Mouse (Mus musculus) liver, embryonic 14.5 days (tissue): ENCODE results near the gene Zfp605. TPM values are rescaled to one million over a fixed set of nuclear protein-coding genes. Genes with fewer than 3 reads are reported as not detected.
"Not testable (repeated sequence)": the region's sequence is repeated elsewhere in the genome, so short reads cannot be mapped to it uniquely, and the experiment has no call there.

Experiments
- ATAC-seq: fragments of 200-750 bp; cut with Nextera tagmentation; 2 replicates; pipeline ENCODE4 v1.8.0; 2017; ENCODE audit warnings: moderate number of reproducible peaks, mild to moderate bottlenecking, moderate library complexity; ENCODE audit not compliant: insufficient read depth
- DNase-seq, 3 experiments: peaks; one replicate each; pipeline ENCODE4 v3.0.0-alpha.2; 2012 to 2013; ENCODE audit warnings: low read depth in 3 of 3, low spot score in 3 of 3
- H3K27ac ChIP-seq: fragments of 300-500 bp; sonication (generic); 2 replicates; pipeline ENCODE4 v1.5.1; 2014; ENCODE audit warnings: moderate library complexity, mild to moderate bottlenecking, control low read depth, inconsistent platforms
- H3K27me3 ChIP-seq: fragments of 300-500 bp; sonication (generic); 2 replicates; pipeline ENCODE4 v1.6.1; 2014; ENCODE audit warnings: mild to moderate bottlenecking, low read length, moderate library complexity; ENCODE audit not compliant: control insufficient read depth, insufficient read depth
- H3K36me3 ChIP-seq: fragments of 300-500 bp; sonication (generic); replicated peaks from 2 replicates; pipeline ENCODE4 v1.6.1; 2014; ENCODE audit warnings: low read depth; ENCODE audit not compliant: control insufficient read depth, insufficient read depth
- H3K4me1 ChIP-seq, 2 experiments: fragments of 200-500 bp in 1 of 2; fragments of 300-500 bp in 1 of 2; sonication (generic) in 1 of 2; replicated peaks; 2 replicates each; pipeline ENCODE4 v1.6.1; 2012 to 2014; ENCODE audit warnings: antibody characterized with exemption in 1 of 2, inconsistent platforms in 1 of 2, low read length in 1 of 2; ENCODE audit not compliant: control insufficient read depth in 2 of 2, insufficient read depth in 2 of 2
- H3K4me2 ChIP-seq: fragments of 300-500 bp; sonication (generic); 2 replicates; pipeline ENCODE4 v1.6.1; 2014; ENCODE audit warnings: low read depth, mild to moderate bottlenecking, control low read depth, moderate library complexity
- H3K4me3 ChIP-seq, 2 experiments: fragments of 200-500 bp in 1 of 2; fragments of 300-500 bp in 1 of 2; sonication (generic) in 1 of 2; 2 replicates each; pipeline ENCODE4 v1.5.1; 2012 to 2014; ENCODE audit warnings: low read depth in 2 of 2, low read length in 2 of 2, mild to moderate bottlenecking in 2 of 2, control low read depth in 1 of 2, inconsistent platforms in 1 of 2, moderate library complexity in 1 of 2; ENCODE audit not compliant: insufficient read depth in 1 of 2
- H3K9ac ChIP-seq: fragments of 300-500 bp; sonication (generic); replicated peaks from 2 replicates; pipeline ENCODE4 v1.6.1; 2014; ENCODE audit warnings: mild to moderate bottlenecking, control low read depth, moderate library complexity
- H3K9me3 ChIP-seq: fragments of 300-500 bp; sonication (generic); 2 replicates; pipeline ENCODE4 v1.6.1; 2016; ENCODE audit warnings: low read length, mixed read lengths; ENCODE audit not compliant: control insufficient read depth
- CTCF ChIP-seq: IDR thresholded peaks from 2 replicates; pipeline ENCODE4 v1.5.1; 2016; ENCODE audit warnings: antibody characterized with exemption, low read depth, control low read depth
- EP300 ChIP-seq: IDR thresholded peaks from 2 replicates; pipeline ENCODE4 v1.6.1; 2016; ENCODE audit warnings: antibody characterized with exemption, low read depth
- WGBS: fragments of 180-500 bp; shearing (Covaris S2); extraction: QIAGEN DNeasy Blood & Tissue Kit; methylation state at CpG from one replicate; pipeline ENCODE4 v1.1.7; 2014; ENCODE audit not compliant: insufficient replicate concordance; 5-methylcytosine and 5-hydroxymethylcytosine counted together
- polyA plus RNA-seq, 2 experiments: library from polyadenylated mRNA; depleted of rRNA in 1 of 2; stranded (reverse) in 1 of 2; unstranded in 1 of 2; fragments of >200 nt; fragmentation: Nextera tagmentation in 1 of 2; extraction: Ambion mirVana in 1 of 2; gene quantifications; 2 replicates each; pipeline versions ENCODE4 v1.2.1 to v1.2.3; 2012 to 2014

Zfp605 gene
- polyA plus RNA-seq (2012; rRNA removed) (0.47 and 0.66 TPM in 2 replicates), polyA plus RNA-seq (2014; fragmentation: Nextera tagmentation; extraction: Ambion mirVana) (0.62 and 0.86 TPM in 2 replicates)

DNA sequence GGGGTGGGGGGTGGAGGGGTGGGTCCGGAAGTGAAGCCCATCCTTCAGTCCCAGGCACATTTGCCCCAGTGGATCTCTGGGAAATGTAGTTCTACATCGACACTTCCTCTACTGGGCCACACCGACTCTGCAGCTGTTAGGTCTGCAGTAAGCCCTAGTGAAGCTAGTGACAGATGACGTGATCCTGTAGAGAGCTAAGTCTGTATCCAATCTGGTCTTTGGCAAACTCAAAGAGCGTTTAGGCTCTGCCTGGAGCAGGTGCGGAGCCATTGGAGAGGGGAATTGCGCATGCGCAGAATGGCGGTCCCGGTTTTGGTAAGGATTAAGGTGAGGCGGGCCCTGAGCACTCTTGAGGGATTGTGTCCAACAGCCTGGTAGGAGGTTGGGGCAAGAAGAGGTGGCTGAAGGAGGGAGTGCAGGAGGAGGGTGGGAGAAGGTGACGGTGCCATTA is at the start of gene Zfp605:
Zfp605 (plus strand) TSS at position 102 of the 451 bp plus-strand sequence.
- peak; percentile 31 for ATAC-seq
- no peak for TF ChIP-seq CTCF
- Histone ChIP-seq H3K4me3 (peak within 1 kb of the TSS; percentile 70 to 94), H3K27me3 (no peaks in the 10 kb centered on the region), H3K9ac (peak within 1 kb of the TSS; percentile 73), H3K9me3 (no peaks in the 10 kb centered on the region), H3K36me3 (peaks cover 6% of the 10 kb centered on the region; the same call in 1 of the 2 replicates), H3K4me1 (peaks cover 4 to 11% of the 10 kb centered on the region in 2 experiments; a peak in 2 of 4 replicates), H3K27ac (peak within 1 kb of the TSS; percentile 70), H3K4me2 (peak within 1 kb of the TSS; percentile 74)
- 0% methylated on average over 12 of the region's 12 CpGs for WGBS
- DNase-seq: peak; percentile 58 to 72 (median 60)

DNA sequence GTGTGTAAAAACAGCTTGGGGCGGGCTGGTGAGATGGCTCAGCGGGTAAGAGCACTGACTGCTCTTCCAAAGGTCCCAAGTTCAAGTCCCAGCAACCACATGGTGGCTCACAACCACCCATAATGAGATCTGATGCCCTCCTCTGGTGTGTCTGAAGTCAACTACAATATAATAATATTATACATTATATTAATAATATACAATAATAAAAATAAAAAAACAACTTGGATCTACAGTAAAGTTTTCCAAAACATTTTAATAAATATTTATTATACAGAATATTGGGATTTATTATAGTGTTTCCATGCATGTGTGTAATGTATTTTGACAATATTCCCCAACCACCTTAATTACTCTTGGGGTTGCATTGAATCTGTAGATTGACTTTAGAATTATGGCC is 37.5 kb upstream of the Zfp605 start, which contains the start of gene Gm17655:
Gm17655 (minus strand) TSS at position 101 of the 400 bp plus-strand sequence.
- not testable (repeated sequence) for DNase-seq, H3K27me3 ChIP-seq, H3K9me3 ChIP-seq, H3K4me2 ChIP-seq, H3K4me3 ChIP-seq, H3K36me3 ChIP-seq, H3K4me1 ChIP-seq, H3K27ac ChIP-seq, H3K9ac ChIP-seq, ATAC-seq
- WGBS: 30% methylated on average over 2 of the region's 2 CpGs

DNA sequence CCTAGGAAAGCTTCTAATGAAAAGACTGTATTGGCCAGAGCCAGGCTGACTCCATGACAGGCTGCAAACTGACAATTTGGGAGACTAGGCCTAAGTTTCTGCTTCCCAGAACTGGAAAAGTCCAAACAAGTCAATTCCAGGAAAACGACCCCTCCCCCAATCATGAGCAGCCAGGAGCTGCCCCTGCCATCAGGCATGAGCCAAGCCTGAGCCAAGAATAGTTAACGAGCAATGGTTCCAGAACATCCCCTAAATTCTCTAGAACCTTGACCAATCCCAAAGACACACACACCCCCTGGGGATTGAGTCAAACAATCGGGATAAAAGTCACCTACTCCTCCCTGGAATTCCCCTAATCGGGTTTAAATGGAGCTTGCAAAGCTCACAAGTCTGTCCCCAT is 26.9 kb upstream of the Zfp605 start:
- H3K4me1 ChIP-seq: no peaks in the 10 kb centered on the region
- no peak overlapping the region for H3K4me2 ChIP-seq
- DNase-seq (no peak), ATAC-seq (no peak)
- TF ChIP-seq EP300 (no peak), CTCF (no peak)
- H3K9ac ChIP-seq: no peak overlapping the region
- H3K27ac ChIP-seq: no peak overlapping the region
- no peak overlapping the region for H3K4me3 ChIP-seq
- H3K36me3 ChIP-seq: peaks cover 2% of the 10 kb centered on the region; the same call in 1 of the 2 replicates
- H3K27me3 ChIP-seq: no peaks in the 10 kb centered on the region
- peaks cover 6% of the 10 kb centered on the region for H3K9me3 ChIP-seq
- 67% methylated on average over 4 of the region's 4 CpGs for WGBS

DNA sequence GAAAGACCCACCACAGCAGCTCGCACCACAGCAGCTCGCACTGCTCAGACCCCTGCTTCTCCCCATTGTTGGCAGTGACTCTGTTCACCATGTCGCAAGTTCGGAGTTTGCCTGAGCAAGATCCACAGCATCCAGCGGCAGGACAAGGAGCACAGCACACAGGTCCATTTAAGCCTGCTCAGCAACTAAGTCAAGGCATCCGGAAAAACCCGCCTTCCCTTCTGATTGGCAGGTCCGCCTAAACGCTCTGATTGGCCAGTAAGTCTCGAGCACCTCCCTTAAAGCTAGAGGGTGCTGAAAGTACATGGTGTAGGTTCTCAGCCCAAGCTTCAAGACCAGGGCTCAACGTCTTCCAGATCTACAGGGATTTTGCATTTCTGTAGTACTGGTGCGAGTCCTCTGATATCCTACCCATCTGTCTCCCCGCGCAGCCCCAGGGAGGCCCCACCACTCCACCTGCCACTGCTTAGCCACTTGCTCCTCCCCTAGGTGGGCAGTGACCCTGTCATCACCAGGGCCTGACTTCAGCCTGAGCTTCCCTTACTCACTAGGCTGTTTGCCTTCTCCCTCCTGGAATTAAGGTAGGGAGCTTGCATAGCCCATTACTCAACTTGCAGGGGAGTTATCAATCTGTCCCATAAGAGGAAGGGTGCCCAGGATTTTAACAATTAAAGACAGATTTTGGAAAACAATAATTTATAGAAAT is 23.6 kb upstream of the Zfp605 start:
- Histone ChIP-seq H3K4me1 (no peaks in the 10 kb centered on the region), H3K4me3 (0 out of 4 replicates have a peak overlapping the region, but pooled peaks of 1 of the 2 experiments have one; percentile 6), H3K36me3 (no peaks in the 10 kb centered on the region), H3K4me2 (no peak overlapping the region), H3K27me3 (no peaks in the 10 kb centered on the region), H3K9me3 (no peaks in the 10 kb centered on the region), H3K27ac (no peak overlapping the region), H3K9ac (no peak overlapping the region)
- no peak for TF ChIP-seq CTCF
- TF ChIP-seq EP300: no peak
- ATAC-seq (peak; percentile 63; the same call in 1 of the 2 replicates), DNase-seq (no peak)
- 50% methylated on average over 14 of the region's 14 CpGs for WGBS

DNA sequence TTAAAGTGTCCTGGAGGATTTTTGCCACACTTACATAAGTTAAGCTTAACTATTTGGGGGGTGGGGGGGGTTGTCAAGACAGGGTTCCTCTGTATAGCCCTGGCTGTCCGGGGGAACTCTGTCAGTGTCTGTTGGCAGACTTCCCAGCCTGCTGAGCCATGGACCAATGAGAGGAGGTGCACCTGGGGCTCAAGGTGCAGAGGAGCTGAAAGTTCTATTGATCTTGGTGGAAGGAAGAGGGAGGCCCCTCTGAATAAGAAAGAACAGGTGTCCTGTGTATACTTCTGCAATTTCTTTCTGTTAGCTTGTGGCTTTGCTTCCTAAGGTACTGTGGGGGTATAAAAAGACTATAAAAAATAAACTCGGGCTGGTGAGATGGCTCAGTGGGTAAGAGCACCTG is 18.3 kb upstream of the Zfp605 start:
- ATAC-seq: no peak
- no peaks in the 10 kb centered on the region for H3K27me3 ChIP-seq
- peaks cover 0 to 6% of the 10 kb centered on the region in 2 experiments; a peak in 2 of 4 replicates for H3K4me1 ChIP-seq
- WGBS: 44% methylated on average over 2 of the region's 2 CpGs
- no peaks in the 10 kb centered on the region for H3K9me3 ChIP-seq
- no peak overlapping the region for H3K4me2 ChIP-seq
- H3K36me3 ChIP-seq: no peaks in the 10 kb centered on the region
- no peak for DNase-seq
- TF ChIP-seq CTCF (no peak), EP300 (no peak)
- H3K9ac ChIP-seq: no peak overlapping the region
- no peak overlapping the region for H3K4me3 ChIP-seq
- H3K27ac ChIP-seq: no peak overlapping the region
